Mouse (Mus musculus): ENCODE results near the gene Ankrd34c. TPM values are rescaled to one million over a fixed set of nuclear protein-coding genes. Genes with fewer than 3 reads are reported as not detected.

The Ankrd34c gene
- polyA plus RNA-seq, 1 experiment from 2014 or later: not detected

- no peak for DNase-seq (ENCODE audit: low spot score)
Observed at GRCm38 (mm10) chr9:89678974-89679373, 59.3 kb downstream of the Ankrd34c start.

Other genes starting within 250 kb of the Ankrd34c start
- 0.06 TPM in 1 of 2 replicates, not detected in the other for gene Minar1, start 115.3 kb downstream of the Ankrd34c start, polyA plus RNA-seq (2015; fragmentation: Nextera tagmentation; extraction: Ambion mirVana)
- 47.5 and 50.8 TPM in 2 replicates for gene Tmed3, start 33.4 kb downstream of the Ankrd34c start, polyA plus RNA-seq (2015; fragmentation: Nextera tagmentation; extraction: Ambion mirVana)
- 0.07 and 0.10 TPM in 2 replicates for gene Rasgrf1, start 171.4 kb upstream of the Ankrd34c start, polyA plus RNA-seq (2015; fragmentation: Nextera tagmentation; extraction: Ambion mirVana)